Mouse (Mus musculus) effector memory CD4-positive, alpha-beta T cell, adult 7 months (primary cell): ENCODE data around the gene Flvcr2. TPM values are rescaled to one million over a fixed set of nuclear protein-coding genes. Genes with fewer than 3 reads are reported as not detected.

Experiments used
- polyA plus RNA-seq: library from polyadenylated mRNA; unstranded; fragments of 100-300 nt; shearing (Covaris generic); gene quantifications from one replicate; pipeline ENCODE4 v1.2.1, GENCODE M21; 2017

Flvcr2 gene
- not detected for polyA plus RNA-seq

GRCm38 (mm10) chr12:85745827-85746695 is at the start of gene Flvcr2:
Flvcr2 (plus strand) TSS chr12:85746539.

DNA sequence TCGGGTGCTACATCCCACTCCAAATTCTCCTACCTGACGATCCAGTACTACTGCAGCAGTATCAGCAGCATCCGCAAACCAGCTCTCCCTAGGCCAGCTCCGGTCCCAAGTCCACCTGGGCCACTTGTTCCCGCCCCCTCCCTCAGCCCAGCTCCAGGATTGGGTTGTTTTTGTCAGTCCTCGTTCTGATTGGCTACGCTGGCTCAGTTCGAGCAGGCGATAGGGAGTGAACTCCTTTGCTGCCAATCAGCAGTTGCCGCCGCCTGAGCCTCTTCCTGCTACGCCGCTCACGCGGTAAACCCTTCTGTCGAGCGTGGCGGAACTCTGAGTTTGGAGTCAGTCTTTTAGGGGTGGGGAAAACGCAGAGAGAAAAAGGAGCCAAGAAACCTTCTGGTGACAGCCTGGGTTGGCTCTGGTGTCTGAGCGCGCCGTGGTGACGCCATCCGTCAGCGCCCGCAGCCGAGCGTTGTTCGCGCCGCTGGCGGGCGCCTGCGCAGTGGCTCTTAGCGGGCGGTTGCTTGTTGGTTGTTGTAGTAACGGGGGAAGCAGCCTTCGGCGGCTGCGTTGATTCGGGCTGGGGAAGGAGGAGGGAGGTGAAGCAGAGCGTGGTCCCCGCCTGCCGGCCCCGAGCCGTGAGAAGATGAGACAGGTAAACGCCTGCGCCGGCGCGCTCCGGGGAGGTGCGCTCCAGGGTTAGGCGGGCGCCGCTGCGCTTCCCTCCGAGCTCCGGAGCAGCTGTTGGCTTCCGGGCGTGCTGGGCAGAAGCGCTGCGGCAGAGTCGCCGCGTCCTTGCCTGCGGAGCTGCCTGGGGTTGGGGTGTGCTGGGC is 78.3 kb downstream of the Flvcr2 start, which contains the start of the genes Erg28 and Ttll5:
Gene Erg28, minus strand, starts transcription at position 113 of the 827 bp plus-strand sequence.
Gene Ttll5, plus strand, starts transcription at position 222 of the 827 bp plus-strand sequence.

Other genes starting within 250 kb of the Flvcr2 start
- 8.3 TPM for gene Jdp2, start 147.5 kb upstream of the Flvcr2 start, polyA plus RNA-seq
- gene Batf, start 59.9 kb upstream of the Flvcr2 start, polyA plus RNA-seq = 774 TPM
- 66.0 TPM for gene Erg28, start 78.0 kb downstream of the Flvcr2 start, polyA plus RNA-seq
- gene Ttll5, start 78.1 kb downstream of the Flvcr2 start, polyA plus RNA-seq = 17.7 TPM